Mouse (Mus musculus) granulocyte monocyte progenitor cell, adult 5-6 weeks (primary cell): ENCODE measurements around the gene Ckap5. TPM values are rescaled to one million over a fixed set of nuclear protein-coding genes. Genes with fewer than 3 reads are reported as not detected.
"Not testable (repeated sequence)": the region's sequence is repeated elsewhere in the genome, so short reads cannot be mapped to it uniquely, and the experiment has no call there.

Experiments
- ATAC-seq: replicated peaks from 2 replicates; pipeline ENCODE4 v1.8.0; 2016; ENCODE audit warnings: mild to moderate bottlenecking, moderate TSS enrichment, inconsistent platforms; ENCODE audit not compliant: poor library complexity, severe bottlenecking
- total RNA-seq, 2 experiments: library from RNA; stranded (forward) in 1 of 2; stranded (reverse) in 1 of 2; fragments of 200-712, 200-1000 nt in 1 of 2; fragments of >200 nt in 1 of 2; fragmentation: Nextera tagmentation in 1 of 2; gene quantifications; 2 replicates each; pipeline ENCODE4 v1.2.3; 2014 to 2017

Gene Ckap5
- total RNA-seq, 2 experiments from 2014 or later, result 80.5 to 84.2 TPM

- ATAC-seq, result not testable (repeated sequence)
Measured at GRCm38 (mm10) chr2:91623366-91623765, 96.8 kb downstream of the Ckap5 start.

DNA sequence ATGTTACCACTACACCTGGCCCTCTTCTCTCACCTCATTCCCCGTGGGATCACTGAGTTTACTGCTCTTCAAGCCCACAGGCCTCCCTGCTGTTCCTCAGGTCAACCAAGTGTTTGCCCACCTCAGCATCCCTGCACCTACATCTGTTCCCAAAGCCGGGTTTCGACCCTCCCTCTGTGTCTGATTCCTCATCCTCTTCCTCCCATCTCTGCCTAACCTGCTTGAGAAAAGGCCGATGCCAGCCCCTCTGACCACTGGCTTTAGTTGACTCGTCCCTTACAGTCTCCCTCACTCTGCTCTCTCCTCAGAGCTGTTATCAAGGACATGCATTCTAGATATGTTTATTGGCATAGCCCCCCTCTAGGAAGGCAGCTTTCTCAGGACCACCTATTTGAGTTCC, 100.9 kb downstream of the Ckap5 start:
- ATAC-seq, result no peak

GRCm38 (mm10) chr2:91628171-91628570, 101.6 kb downstream of the Ckap5 start:
- ATAC-seq, result no peak

DNA sequence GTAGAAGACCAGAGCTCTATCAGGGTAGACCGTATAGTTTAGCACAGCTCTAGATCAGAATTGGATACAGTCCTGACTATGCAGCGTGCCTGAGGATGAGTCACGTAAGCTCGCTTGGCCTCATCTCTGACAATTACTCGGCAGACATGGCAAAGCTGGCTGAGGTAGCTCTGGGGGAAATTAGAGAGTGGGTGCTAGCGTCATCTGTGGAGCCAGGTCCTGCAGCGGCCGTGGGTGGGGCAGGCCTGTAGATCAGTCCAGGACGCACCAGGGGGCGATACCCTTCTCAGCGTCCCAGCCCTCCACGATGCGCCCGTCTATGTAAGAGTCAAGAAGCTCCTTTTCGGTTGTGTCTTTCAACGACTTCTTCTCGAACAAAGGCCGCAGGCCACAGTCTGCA, 103.1 kb downstream of the Ckap5 start:
- 0 out of 2 replicates have a peak, but pooled peaks have one; percentile 44 for ATAC-seq

GRCm38 (mm10) chr2:91630384-91630783, 103.8 kb downstream of the Ckap5 start:
- ATAC-seq, result no peak

DNA sequence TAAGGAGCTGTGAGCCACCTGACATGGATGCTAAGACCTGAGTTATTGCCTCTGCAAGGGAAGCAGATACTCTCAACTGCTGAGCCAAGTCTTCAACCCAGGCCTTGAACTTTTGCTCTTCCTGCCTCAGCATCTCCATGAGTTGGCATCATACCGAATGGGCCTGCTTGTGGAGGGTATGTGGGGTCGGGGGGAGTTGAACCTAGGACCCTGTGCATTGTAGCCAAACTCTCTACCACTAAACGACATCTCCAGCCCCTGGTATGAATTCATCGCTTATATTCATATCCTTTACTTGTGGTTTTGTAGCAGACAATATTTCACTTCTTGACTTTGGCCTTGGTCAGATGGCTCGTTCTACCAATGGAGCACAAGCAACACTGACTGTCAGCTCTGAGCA, 105.3 kb downstream of the Ckap5 start:
- ATAC-seq, result no peak

GRCm38 (mm10) chr2:91632316-91632715, 105.8 kb downstream of the Ckap5 start:
- no peak for ATAC-seq

DNA sequence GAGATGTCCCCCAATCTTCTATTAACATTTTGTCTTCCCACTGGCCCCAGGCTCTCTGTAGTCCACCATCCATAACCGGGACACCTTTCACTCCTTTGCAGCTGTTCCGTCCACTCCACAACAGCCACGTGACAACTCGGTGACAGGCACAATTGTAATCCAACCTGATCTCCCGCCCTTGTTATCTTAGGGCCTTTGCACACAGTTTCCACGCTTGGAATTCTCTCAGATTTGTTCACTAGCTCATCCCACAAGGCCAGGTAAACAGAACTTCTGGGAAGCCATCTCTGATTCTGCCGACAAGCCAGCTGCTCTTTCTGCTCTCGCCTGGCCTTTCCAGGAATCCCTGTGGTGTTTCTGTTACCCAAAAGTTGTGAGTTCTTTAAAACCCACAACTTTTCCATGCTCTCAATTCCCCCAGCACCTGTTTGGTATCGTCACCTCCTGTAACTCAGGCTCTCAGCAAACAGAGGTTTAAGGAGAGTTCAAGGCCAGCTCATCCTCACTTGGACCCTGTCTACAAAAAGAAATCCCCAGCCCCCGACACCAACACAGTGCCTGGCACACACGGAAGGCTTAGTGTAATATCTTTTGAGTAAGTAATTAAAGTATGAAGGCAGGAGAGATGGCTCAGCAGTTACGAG, 106.9 kb downstream of the Ckap5 start:
- no peak for ATAC-seq

GRCm38 (mm10) chr2:91634841-91635240, 108.3 kb downstream of the Ckap5 start:
- no peak for ATAC-seq

GRCm38 (mm10) chr2:91635486-91635885, 108.9 kb downstream of the Ckap5 start:
- ATAC-seq, result peak; percentile 73

GRCm38 (mm10) chr2:91636229-91636628, 109.7 kb downstream of the Ckap5 start, which contains the start of gene F2:
F2 (minus strand) TSS chr2:91636414.
- 0 out of 2 replicates have a peak, but pooled peaks have one; percentile 15 for ATAC-seq

- ATAC-seq, result no peak
Measured at GRCm38 (mm10) chr2:91636727-91637338, 110.3 kb downstream of the Ckap5 start.

- ATAC-seq, result no peak
Measured at GRCm38 (mm10) chr2:91638931-91639330, 112.4 kb downstream of the Ckap5 start.

GRCm38 (mm10) chr2:91642825-91643415, 116.4 kb downstream of the Ckap5 start:
- no peak for ATAC-seq

DNA sequence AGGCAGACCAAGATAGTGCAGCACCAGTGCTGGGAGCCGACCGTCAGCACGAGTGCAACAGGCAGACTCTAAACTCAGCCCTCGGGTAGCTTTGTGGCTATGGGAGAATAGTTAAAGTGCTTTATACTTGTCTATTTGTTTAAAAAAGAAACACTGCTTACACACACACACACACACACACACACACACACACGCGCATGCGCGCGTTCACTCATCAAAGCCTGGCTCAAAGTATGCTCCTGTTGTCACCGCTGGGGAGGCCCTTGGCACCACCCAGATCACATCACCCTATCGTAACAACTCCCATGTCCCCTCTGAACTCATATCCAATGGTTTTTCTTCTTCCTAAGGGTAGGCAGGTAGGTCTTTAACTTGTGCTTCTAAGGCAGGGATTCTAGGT, 117.5 kb downstream of the Ckap5 start:
- ATAC-seq, result no peak

DNA sequence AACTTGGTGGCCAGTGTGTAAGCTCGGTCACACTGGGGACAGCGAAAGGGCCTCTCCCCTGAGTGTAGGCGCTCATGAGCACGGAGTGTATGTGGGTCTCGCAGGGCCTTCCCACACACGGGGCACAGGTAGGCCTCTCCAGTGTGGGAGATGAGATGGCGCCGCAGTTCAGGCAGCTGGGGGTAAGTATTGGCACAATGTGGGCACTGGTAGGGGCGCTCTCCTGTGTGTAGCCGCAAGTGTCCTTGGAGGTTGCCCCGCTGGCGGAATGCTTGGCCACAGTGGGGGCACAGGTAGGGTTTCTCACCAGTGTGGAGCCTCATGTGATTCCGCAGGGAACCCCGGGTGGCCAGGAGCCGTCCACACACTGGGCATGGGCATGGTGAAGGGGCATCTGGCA, 118.8 kb downstream of the Ckap5 start:
- ATAC-seq, result no peak

DNA sequence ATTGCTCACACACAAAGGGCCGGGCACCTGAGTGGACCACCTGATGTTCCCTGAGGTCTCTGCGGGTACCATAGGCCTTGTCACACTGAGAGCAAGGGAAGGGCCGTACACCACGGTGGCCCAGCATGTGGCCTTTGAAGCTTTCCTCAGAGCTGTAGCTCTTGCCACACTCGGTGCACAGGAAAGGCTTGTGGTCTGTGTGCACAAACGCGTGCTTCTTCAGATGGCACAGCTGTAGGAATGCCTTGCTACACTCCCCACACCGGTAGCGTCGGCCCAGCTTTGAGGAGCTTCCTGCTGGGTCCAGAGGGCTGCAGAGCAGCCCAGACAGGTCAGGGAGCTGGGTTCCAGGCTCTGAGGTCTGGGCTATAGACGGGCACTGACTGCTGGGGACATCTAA, 119.2 kb downstream of the Ckap5 start:
- ATAC-seq, result peak; percentile 43

- ATAC-seq, result no peak
Measured at GRCm38 (mm10) chr2:91646733-91647132, 120.2 kb downstream of the Ckap5 start.

GRCm38 (mm10) chr2:91649152-91649551, 122.6 kb downstream of the Ckap5 start:
- no peak for ATAC-seq

DNA sequence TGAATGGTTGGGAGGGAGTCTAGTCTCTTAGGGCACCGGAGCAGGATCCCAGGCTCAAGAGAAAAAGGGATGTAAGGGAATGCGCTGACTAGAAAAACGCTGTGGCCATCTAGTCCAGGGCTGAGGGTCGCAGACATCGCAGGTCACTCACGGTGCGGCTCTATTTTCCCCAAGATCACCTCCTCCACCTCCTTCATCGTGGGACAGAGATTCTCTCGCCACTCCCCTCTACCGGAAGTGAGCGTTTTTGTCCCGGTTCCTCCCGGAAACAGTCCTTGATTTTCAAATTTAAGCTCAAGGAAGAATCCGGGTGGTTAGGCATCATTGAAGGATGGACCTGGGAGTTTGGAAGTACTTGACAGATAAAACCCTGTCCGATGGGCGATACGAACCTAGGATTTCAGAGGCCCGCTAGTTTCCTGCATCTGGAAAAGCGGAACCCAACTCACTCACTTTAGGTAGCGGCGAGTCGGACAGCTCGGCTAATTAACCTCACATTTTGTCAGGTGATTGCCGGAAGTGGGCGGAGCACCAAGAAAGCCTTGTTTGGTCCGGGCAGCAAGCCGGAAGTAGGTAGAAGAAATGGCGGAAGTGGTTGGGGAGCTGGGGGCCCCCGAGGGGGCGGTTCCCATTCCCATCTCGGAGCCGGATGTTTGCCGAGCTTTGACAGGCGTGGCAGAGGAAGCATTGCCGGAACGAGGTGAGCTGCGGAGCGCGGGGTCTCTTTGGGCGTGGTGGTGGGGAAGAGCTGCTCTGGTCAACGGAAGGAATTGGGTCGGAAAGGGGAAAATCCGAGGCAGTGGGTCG, 123.2 kb downstream of the Ckap5 start, which contains the start of the genes Zfp408 and Arhgap1:
TSS of gene Zfp408 (minus strand) at position 239 of the 807 bp plus-strand sequence.
TSS of gene Arhgap1 (plus strand) at position 308 of the 807 bp plus-strand sequence.
- peak; percentile 84 for ATAC-seq
